Mouse (Mus musculus): ENCODE results near the gene Ankrd45. TPM values are rescaled to one million over a fixed set of nuclear protein-coding genes. Genes with fewer than 3 reads are reported as not detected.
A peak's percentile ranks its signal among the peaks of the same experiment; 100 is the strongest.

Gene Ankrd45
- polyA plus RNA-seq (2012), result not detected in 2 replicates

- H3K4me1 ChIP-seq (ENCODE audit: control insufficient read depth), result peaks cover 5% of the 10 kb centered on the region
- no peaks in the 10 kb centered on the region for H3K9me3 ChIP-seq (ENCODE audit: control insufficient read depth, low read length)
- peak within 1 kb of the TSS; percentile 16 for H3K4me3 ChIP-seq (replicated peaks)
- no peaks in the 10 kb centered on the region for H3K36me3 ChIP-seq (ENCODE audit: control insufficient read depth)
- peaks cover 22% of the 10 kb centered on the region for H3K27me3 ChIP-seq (ENCODE audit: control insufficient read depth)
- TF ChIP-seq GATA1 (IDR thresholded peaks at IDR 0.05; ENCODE audit: low read length) (no peak), TAL1 (IDR thresholded peaks at IDR 0.05; ENCODE audit: low read length) (no peak)
Measured at GRCm38 (mm10) chr1:161142531-161143159, at the start of gene Ankrd45. Ankrd45 (plus strand) TSS chr1:161142691.

DNA sequence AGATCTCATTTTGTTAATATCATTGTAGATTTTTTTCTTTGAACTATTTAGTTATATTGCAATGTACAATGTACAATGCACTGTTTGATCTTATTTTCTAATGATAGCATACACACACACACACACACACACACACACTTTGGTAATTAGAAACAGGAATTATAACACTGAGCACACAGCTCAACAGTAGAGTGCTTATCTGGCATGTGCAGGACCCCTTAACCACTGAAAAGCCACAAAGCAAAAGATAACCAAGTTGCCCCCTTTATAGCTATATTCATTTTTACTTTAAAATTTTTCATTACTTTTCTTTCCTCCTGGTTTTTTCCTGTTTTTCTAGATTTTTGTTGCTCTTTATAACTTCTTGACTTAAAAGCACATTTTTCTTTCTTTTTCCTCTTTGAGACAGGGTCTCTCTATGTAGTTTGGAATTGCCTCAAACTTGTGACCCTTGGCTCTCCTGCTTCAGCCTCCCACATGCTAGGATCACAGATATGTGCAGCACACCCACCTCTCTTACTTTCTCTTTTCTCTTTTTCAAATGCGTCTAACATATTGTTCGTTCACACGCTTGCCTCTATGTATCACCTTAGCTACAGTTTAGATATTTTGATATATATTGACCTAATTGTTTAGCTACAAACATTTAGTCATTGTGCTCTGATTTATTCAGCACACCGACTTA, 42.6 kb upstream of the Ankrd45 start:
- Histone ChIP-seq H3K27me3 (ENCODE audit: control insufficient read depth) (no peaks in the 10 kb centered on the region), H3K9me3 (ENCODE audit: control insufficient read depth, low read length) (no peaks in the 10 kb centered on the region), H3K36me3 (ENCODE audit: control insufficient read depth) (peaks cover 51% of the 10 kb centered on the region), H3K4me1 (ENCODE audit: control insufficient read depth) (peaks cover 11% of the 10 kb centered on the region), H3K4me3 (replicated peaks) (no peak overlapping the region)
- TF ChIP-seq TAL1 (IDR thresholded peaks at IDR 0.05; ENCODE audit: low read length) (no peak), GATA1 (IDR thresholded peaks at IDR 0.05; ENCODE audit: low read length) (no peak)

GRCm38 (mm10) chr1:161103842-161104241, 38.6 kb upstream of the Ankrd45 start:
- Histone ChIP-seq H3K4me1 (ENCODE audit: control insufficient read depth) (peaks cover 11% of the 10 kb centered on the region), H3K27me3 (ENCODE audit: control insufficient read depth) (no peaks in the 10 kb centered on the region), H3K36me3 (ENCODE audit: control insufficient read depth) (peaks cover 43% of the 10 kb centered on the region), H3K4me3 (replicated peaks) (no peak overlapping the region), H3K9me3 (ENCODE audit: control insufficient read depth, low read length) (no peaks in the 10 kb centered on the region)
- TF ChIP-seq TAL1 (IDR thresholded peaks at IDR 0.05; ENCODE audit: low read length) (no peak), GATA1 (IDR thresholded peaks at IDR 0.05; ENCODE audit: low read length) (no peak)

GRCm38 (mm10) chr1:161109216-161109615, 33.3 kb upstream of the Ankrd45 start:
- no peaks in the 10 kb centered on the region for H3K4me1 ChIP-seq (ENCODE audit: control insufficient read depth)
- no peaks in the 10 kb centered on the region for H3K9me3 ChIP-seq (ENCODE audit: control insufficient read depth, low read length)
- TF ChIP-seq GATA1 (IDR thresholded peaks at IDR 0.05; ENCODE audit: low read length) (no peak), TAL1 (IDR thresholded peaks at IDR 0.05; ENCODE audit: low read length) (no peak)
- H3K4me3 ChIP-seq (replicated peaks), result no peak overlapping the region
- H3K36me3 ChIP-seq (ENCODE audit: control insufficient read depth), result peaks cover 26% of the 10 kb centered on the region
- H3K27me3 ChIP-seq (ENCODE audit: control insufficient read depth), result no peaks in the 10 kb centered on the region

GRCm38 (mm10) chr1:161114591-161114990, 27.9 kb upstream of the Ankrd45 start:
- no peaks in the 10 kb centered on the region for H3K9me3 ChIP-seq (ENCODE audit: control insufficient read depth, low read length)
- H3K36me3 ChIP-seq (ENCODE audit: control insufficient read depth), result peaks cover 3% of the 10 kb centered on the region
- H3K27me3 ChIP-seq (ENCODE audit: control insufficient read depth), result no peaks in the 10 kb centered on the region
- TF ChIP-seq TAL1 (IDR thresholded peaks at IDR 0.05; ENCODE audit: low read length) (no peak), GATA1 (IDR thresholded peaks at IDR 0.05; ENCODE audit: low read length) (no peak)
- H3K4me1 ChIP-seq (ENCODE audit: control insufficient read depth), result peaks cover 6% of the 10 kb centered on the region
- H3K4me3 ChIP-seq (replicated peaks), result no peak overlapping the region

- Histone ChIP-seq H3K36me3 (ENCODE audit: control insufficient read depth) (peaks cover 10% of the 10 kb centered on the region), H3K27me3 (ENCODE audit: control insufficient read depth) (no peaks in the 10 kb centered on the region), H3K4me1 (ENCODE audit: control insufficient read depth) (peaks cover 6% of the 10 kb centered on the region), H3K9me3 (ENCODE audit: control insufficient read depth, low read length) (no peaks in the 10 kb centered on the region), H3K4me3 (replicated peaks) (no peak overlapping the region)
- TF ChIP-seq TAL1 (IDR thresholded peaks at IDR 0.05; ENCODE audit: low read length) (no peak), GATA1 (IDR thresholded peaks at IDR 0.05; ENCODE audit: low read length) (no peak)
Measured at GRCm38 (mm10) chr1:161122661-161123418, 19.7 kb upstream of the Ankrd45 start.

DNA sequence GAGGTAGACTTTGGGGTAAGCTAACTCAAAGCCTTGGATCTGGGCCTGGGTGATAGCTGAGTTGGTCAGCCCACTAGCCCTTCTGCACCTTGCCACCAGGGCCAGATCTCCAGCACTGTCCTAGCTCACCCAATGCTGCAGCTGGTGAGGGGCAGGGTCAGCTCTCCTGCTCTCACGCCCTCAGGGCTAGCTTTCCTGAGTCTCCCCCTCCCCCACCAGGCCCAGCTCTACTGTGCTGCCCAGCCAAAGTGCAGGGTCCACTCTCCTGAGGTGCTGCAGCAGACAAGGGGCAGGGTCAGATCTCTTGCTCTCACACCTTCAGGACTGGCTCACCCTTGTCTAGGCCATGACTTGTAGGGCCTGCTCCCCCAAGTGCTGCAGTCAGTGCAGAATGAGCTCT, 16.0 kb upstream of the Ankrd45 start:
- no peaks in the 10 kb centered on the region for H3K27me3 ChIP-seq (ENCODE audit: control insufficient read depth)
- H3K4me3 ChIP-seq (replicated peaks), result no peak overlapping the region
- peaks cover 25% of the 10 kb centered on the region for H3K4me1 ChIP-seq (ENCODE audit: control insufficient read depth)
- peaks cover 10% of the 10 kb centered on the region for H3K36me3 ChIP-seq (ENCODE audit: control insufficient read depth)
- no peaks in the 10 kb centered on the region for H3K9me3 ChIP-seq (ENCODE audit: control insufficient read depth, low read length)
- TF ChIP-seq GATA1 (IDR thresholded peaks at IDR 0.05; ENCODE audit: low read length), result no peak
- no peak for TF ChIP-seq TAL1 (IDR thresholded peaks at IDR 0.05; ENCODE audit: low read length)

DNA sequence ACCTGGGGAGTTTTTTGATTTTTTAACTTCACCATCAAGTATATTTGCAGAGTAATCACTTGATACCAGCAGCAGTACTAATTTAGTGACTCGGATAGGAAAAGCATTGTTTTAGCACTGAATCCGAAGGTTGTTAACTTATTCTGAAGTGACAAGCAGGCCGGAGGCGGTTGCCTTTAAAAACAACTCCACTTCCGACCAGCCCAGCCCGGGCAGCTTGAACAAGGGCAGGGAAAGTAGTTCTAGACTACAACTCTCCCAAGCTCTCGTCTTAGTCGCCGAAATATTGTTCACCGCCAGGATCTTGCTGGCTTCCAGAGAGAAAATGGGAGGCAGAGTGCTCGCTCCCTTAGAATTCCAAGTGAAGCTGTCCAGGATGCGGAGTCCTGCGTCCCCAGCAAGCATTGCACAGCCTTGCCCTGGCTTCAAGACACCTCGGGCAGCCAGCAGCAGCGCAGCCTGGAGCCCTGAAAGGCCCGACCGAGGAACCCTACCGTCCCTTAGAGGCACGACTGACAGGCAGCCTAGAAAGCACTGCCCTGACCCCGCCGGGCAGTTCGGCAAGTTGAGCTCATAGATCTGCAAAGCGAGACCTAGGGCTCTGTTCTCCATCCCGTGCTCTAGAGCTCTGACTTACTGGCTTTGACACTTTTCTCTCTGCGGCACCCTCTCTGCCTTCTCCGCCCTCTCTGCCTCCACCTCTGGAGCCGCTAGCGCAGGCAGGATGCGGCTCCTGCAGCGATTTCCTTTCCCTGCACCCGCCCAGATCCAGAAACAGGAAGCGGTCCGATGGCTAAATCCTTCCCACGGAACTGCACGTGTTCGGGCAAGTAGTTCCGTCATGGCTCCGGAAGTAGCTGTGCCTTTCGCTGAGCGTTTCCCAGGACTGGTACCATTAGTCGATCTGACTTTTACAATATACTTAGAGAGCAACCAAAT, 11.5 kb upstream of the Ankrd45 start, which contains the start of gene Klhl20:
Gene Klhl20 (minus strand): TSS at position 786 of the 939 bp plus-strand sequence.
- H3K27me3 ChIP-seq (ENCODE audit: control insufficient read depth), result 0 out of 2 replicates have a peak, but pooled peaks cover 2% of the 10 kb centered on the region
- H3K4me1 ChIP-seq (ENCODE audit: control insufficient read depth), result peaks cover 27% of the 10 kb centered on the region
- peak within 1 kb of the TSS; percentile 82 for H3K4me3 ChIP-seq (replicated peaks)
- TF ChIP-seq GATA1 (IDR thresholded peaks at IDR 0.05; ENCODE audit: low read length), result no peak
- TF ChIP-seq TAL1 (IDR thresholded peaks at IDR 0.05; ENCODE audit: low read length), result no peak
- H3K9me3 ChIP-seq (ENCODE audit: control insufficient read depth, low read length), result no peaks in the 10 kb centered on the region
- H3K36me3 ChIP-seq (ENCODE audit: control insufficient read depth), result peaks cover 10% of the 10 kb centered on the region

Measured in erythroblast, embryonic 14.5 days (primary cell).